Mouse (Mus musculus) cerebellum, postnatal 10 days (tissue): ENCODE data around the gene Mylpf.
A peak's percentile ranks its signal among the peaks of the same experiment; 100 is the strongest.
"Not testable (repeated sequence)": the region's sequence is repeated elsewhere in the genome, so short reads cannot be mapped to it uniquely, and the experiment has no call there.

Experiments
- DNase-seq, 2 experiments: peaks; one replicate each; pipeline ENCODE4 v3.0.0; 2021; ENCODE audit warnings: mixed read lengths in 2 of 2

Gene Mylpf

GRCm38 (mm10) chr7:127208553-127209438, at the start of gene Mylpf:
TSS of gene Mylpf (plus strand) at chr7:127208890.
- peak; percentile 96 to 98 for DNase-seq

GRCm38 (mm10) chr7:127162546-127162945, 46.1 kb upstream of the Mylpf start:
- DNase-seq: no peak

GRCm38 (mm10) chr7:127164002-127164401, 44.7 kb upstream of the Mylpf start:
- no peak for DNase-seq

GRCm38 (mm10) chr7:127165607-127166493, 42.8 kb upstream of the Mylpf start:
- DNase-seq: no peak

- no peak for DNase-seq
Observed at GRCm38 (mm10) chr7:127166501-127166900, 42.2 kb upstream of the Mylpf start.

GRCm38 (mm10) chr7:127176937-127177336, 31.8 kb upstream of the Mylpf start:
- no peak for DNase-seq

GRCm38 (mm10) chr7:127180783-127181182, 27.9 kb upstream of the Mylpf start:
- no peak for DNase-seq

- not testable (repeated sequence) for DNase-seq
Observed at GRCm38 (mm10) chr7:127181724-127182123, 27.0 kb upstream of the Mylpf start.

- DNase-seq: no peak
Observed at GRCm38 (mm10) chr7:127183345-127183744, 25.3 kb upstream of the Mylpf start.

- peak in 1 of 2 experiments; percentile 18 for DNase-seq
Observed at GRCm38 (mm10) chr7:127183828-127184227, 24.9 kb upstream of the Mylpf start.

GRCm38 (mm10) chr7:127184720-127185119, 24.0 kb upstream of the Mylpf start:
- no peak for DNase-seq

- DNase-seq: peak; percentile 49 to 58
Observed at GRCm38 (mm10) chr7:127185601-127186000, 23.1 kb upstream of the Mylpf start.

- DNase-seq: no peak
Observed at GRCm38 (mm10) chr7:127187351-127187750, 21.3 kb upstream of the Mylpf start.

- no peak for DNase-seq
Observed at GRCm38 (mm10) chr7:127188305-127189276, 20.1 kb upstream of the Mylpf start.

- DNase-seq: no peak
Observed at GRCm38 (mm10) chr7:127190672-127191071, 18.0 kb upstream of the Mylpf start.

GRCm38 (mm10) chr7:127192989-127193388, 15.7 kb upstream of the Mylpf start:
- no peak for DNase-seq

GRCm38 (mm10) chr7:127194011-127194632, 14.6 kb upstream of the Mylpf start:
- no peak for DNase-seq

GRCm38 (mm10) chr7:127194633-127195029, 14.1 kb upstream of the Mylpf start:
- no peak for DNase-seq

- DNase-seq: peak; percentile 97
Observed at GRCm38 (mm10) chr7:127195544-127196295, 13.0 kb upstream of the Mylpf start, which contains the start of gene Cd2bp2. TSS of gene Cd2bp2 (minus strand) at chr7:127196050.

- DNase-seq: no peak
Observed at GRCm38 (mm10) chr7:127196484-127196883, 12.2 kb upstream of the Mylpf start.

GRCm38 (mm10) chr7:127206606-127207005, 2.1 kb upstream of the Mylpf start:
- no peak for DNase-seq
